Mouse (Mus musculus): ENCODE measurements around the gene Kcnh6. TPM values are rescaled to one million over a fixed set of nuclear protein-coding genes. Genes with fewer than 3 reads are reported as not detected.
"Not testable (repeated sequence)": the region's sequence is repeated elsewhere in the genome, so short reads cannot be mapped to it uniquely, and the experiment has no call there.

Kcnh6 gene
- total RNA-seq, 2 experiments from 2014 or later, result 0.07 to 0.14 TPM

DNA sequence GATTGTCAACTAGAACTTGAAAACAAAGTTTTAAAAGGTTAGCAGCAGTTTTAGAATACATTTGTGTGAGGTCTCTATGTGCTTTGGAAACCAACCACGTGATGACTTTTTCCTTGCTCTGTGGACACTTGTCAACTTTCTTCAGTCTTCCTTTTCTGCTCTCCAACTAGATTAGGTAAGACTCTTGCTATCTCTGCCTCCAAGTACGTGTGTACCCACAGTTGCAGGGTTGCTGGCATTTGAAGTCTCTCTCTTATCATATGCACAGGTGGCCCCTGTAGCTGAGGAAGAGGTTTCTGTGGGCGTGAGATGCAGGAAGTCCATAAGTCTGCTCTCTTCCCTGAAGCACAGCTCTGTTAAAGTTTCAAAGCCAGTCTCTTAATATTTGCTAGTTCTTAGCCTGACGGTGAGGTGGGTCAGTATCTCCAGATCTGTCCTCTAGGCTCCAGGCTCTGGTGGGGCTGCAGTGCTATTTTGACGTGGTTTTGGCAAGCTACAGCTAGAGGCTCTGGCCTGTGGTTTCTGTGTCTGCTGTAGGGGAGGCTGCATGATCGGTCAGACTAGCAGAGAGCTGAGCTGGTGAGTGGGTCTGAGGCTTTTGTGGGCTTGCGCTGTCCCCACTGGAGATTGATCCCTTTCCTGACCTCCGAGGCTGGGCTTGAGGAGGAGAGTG, 49.0 kb downstream of the Kcnh6 start:
- DNase-seq, result no peak

DNA sequence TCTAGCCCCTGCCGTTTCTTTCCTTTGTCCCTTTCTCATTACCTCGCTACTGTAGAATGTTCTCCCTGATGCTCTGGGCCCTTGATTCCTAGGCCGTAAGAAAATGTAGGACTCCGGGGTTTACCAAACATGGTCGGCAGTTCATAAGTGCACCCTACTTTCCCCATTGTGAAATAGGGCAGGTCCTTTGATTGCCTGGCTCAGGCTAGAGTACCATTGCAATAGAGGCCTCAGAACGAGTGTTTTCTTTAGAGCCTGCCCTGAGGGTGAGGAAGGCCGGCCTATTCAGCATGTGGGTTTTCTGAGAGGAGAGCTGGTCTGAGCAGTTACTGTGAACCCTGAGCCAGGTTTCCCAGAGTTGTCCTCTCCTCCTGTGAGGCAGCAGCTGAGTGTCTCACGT, 50.1 kb downstream of the Kcnh6 start:
- intact Hi-C loops (cut with DNase I), result no loop called here
- no peak for DNase-seq

More for the DNA sequence above, 49.0 kb downstream of the Kcnh6 start:
- intact Hi-C loops (cut with DNase I), result no loop called here

DNA sequence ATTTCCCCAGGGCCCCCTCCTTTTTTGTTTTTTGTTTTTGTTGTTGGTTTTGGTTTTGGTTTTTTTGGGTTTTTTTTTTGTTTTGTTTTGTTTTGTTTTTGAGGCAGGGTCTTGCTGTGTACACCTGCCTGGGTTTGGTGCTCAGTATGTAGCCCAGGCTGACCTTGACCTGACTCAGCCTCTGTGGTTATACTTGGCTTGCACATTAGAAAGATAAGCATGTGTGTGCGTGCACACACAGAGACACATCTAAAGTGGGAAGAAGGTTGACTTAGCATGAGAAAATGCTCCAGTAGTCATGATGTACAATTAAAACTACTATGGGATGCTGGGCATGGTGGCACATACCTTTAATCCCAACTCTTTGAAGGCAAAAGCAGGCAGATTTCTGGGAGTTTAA, 52.6 kb downstream of the Kcnh6 start:
- no peak for DNase-seq
- intact Hi-C loops (cut with DNase I), result no loop called here

- no peak for DNase-seq
- intact Hi-C loops (cut with DNase I), result no loop called here
These were observed 53.4 kb downstream of the Kcnh6 start for GRCm38 (mm10) chr11:106061311-106061710.

DNA sequence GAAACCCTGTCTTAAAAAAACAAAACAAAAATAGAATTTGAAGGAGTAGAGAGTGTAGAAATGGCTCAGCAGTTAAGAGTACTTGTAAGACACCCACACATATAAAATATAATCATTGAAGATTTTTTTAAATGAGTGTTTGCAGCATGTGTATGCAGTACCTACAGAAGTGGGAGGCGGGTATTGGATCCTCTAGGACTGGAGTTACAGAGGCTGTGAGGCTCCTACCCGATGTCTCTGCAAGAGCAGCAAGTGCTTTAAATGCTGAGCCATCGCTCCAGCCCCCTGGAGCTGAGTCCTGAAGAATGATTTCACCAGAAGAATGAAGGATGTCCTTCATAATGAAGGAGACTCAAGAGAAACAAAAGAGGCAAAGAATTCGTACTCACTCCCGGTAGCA, 55.8 kb downstream of the Kcnh6 start:
- intact Hi-C loops (cut with DNase I), result no loop called here
- DNase-seq, result no peak

GRCm38 (mm10) chr11:106065073-106065922, 57.4 kb downstream of the Kcnh6 start:
- intact Hi-C loops (cut with DNase I), result no loop called here
- no peak for DNase-seq

- intact Hi-C loops (cut with DNase I), result no loop called here
- peak; percentile 93 to 96 for DNase-seq
These were observed 58.1 kb downstream of the Kcnh6 start, which contains the start of gene Taco1 for GRCm38 (mm10) chr11:106065923-106066571. TSS of gene Taco1 (plus strand) at chr11:106066061.

GRCm38 (mm10) chr11:106066616-106067015, 58.7 kb downstream of the Kcnh6 start:
- intact Hi-C loops (cut with DNase I), result not testable (repeated sequence)
- DNase-seq, result peak; percentile 53 to 57

GRCm38 (mm10) chr11:106073774-106074173, 65.8 kb downstream of the Kcnh6 start:
- intact Hi-C loops (cut with DNase I), result loop anchor here (2.0 kb wide), 1 partner anchor 147 kb away; no protein-coding TSS in a partner anchor
- no peak for DNase-seq

DNA sequence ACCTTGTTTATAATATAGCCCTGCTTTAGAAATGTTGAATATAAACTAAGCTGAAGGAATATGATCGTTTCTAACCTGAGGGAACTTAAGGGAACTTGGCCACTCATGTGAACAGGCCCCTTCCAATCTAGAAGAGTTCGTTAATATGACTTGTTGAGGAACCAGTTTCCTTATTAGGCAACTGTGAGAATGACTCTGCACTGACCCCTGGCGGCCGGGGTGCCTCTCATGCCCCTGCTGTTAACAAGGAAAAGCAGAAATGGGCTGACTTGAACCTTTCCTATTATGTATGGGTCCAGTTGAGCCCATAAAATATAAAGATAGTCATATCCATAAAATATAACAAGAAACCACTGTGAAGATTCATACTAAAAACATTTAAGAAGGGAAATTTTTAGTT, 68.4 kb downstream of the Kcnh6 start:
- DNase-seq, result peak; percentile 74 to 84
- intact Hi-C loops (cut with DNase I), result loop anchor here (5.0 kb wide), 1 partner anchor 74 kb away; no protein-coding TSS in a partner anchor

Other genes with a start within 250 kb of the Kcnh6 start
- gene Cyb561, start 54.8 kb upstream of the Kcnh6 start, total RNA-seq (2021), result 10 to 100 TPM; 14.2 to 14.8 TPM
- gene Ace, start 40.2 kb upstream of the Kcnh6 start, total RNA-seq (2021), result 10 to 100 TPM; 28.7 to 31.6 TPM
- not detected for gene Ace3, start 13.4 kb upstream of the Kcnh6 start, total RNA-seq (2021)
- 10 to 100 TPM; 44.5 to 46.0 TPM for gene Dcaf7, start 28.7 kb downstream of the Kcnh6 start, total RNA-seq (2021)
- 10 to 100 TPM; 51.2 to 59.8 TPM for gene Taco1, start 57.9 kb downstream of the Kcnh6 start, total RNA-seq (2021)
- 10 to 100 TPM; 45.9 to 47.1 TPM for gene Map3k3, start 76.5 kb downstream of the Kcnh6 start, total RNA-seq (2021)
- not detected for gene Gm10840, start 152.7 kb downstream of the Kcnh6 start, total RNA-seq (2021)
- 10 to 100 TPM in 1 of 2 experiments, 1 to 10 TPM in 1; 9.7 to 19.3 TPM for gene Limd2, start 152.7 kb downstream of the Kcnh6 start, total RNA-seq (2021)
- gene Strada, start 194.0 kb downstream of the Kcnh6 start, total RNA-seq (2021), result 1 to 10 TPM; 8.7 TPM
- gene Ccdc47, start 208.2 kb downstream of the Kcnh6 start, total RNA-seq (2021), result 10 to 100 TPM; 74.4 to 76.0 TPM
- gene Ddx42, start 208.8 kb downstream of the Kcnh6 start, total RNA-seq (2021), result 10 to 100 TPM; 29.2 to 30.0 TPM
- 10 to 100 TPM; 19.3 to 21.4 TPM for gene Ftsj3, start 248.0 kb downstream of the Kcnh6 start, total RNA-seq (2021)
- 100 to 1,000 TPM in 1 of 2 experiments, 10 to 100 TPM in 1; 99.9 to 105 TPM for gene Psmc5, start 248.0 kb downstream of the Kcnh6 start, total RNA-seq (2021)

All from heart, postnatal 14 days (tissue).